Mouse (Mus musculus): ENCODE results near the gene Slc27a1. TPM values are rescaled to one million over a fixed set of nuclear protein-coding genes. Genes with fewer than 3 reads are reported as not detected.

The Slc27a1 gene
- polyA plus RNA-seq, 1 experiment = 85.4 TPM

GRCm38 (mm10) chr8:71566501-71566900 is 2.2 kb upstream of the Slc27a1 start, which contains the start of gene Nxnl1:
Gene Nxnl1 (minus strand): TSS chr8:71566601.
- Histone ChIP-seq H3K4me3 (ENCODE audit: insufficient read depth, low read length) (no peak within 1 kb of the TSS), H3K27ac (ENCODE audit: insufficient read depth, low read depth, low read length) (peak within 1 kb of the TSS; percentile 82; the same call in 1 of the 2 replicates), H3K4me1 (ENCODE audit: control insufficient read depth, insufficient read depth, low read length) (peaks cover 29% of the 10 kb centered on the region)
- TF ChIP-seq CTCF (IDR thresholded peaks at IDR 0.05; ENCODE audit: low read depth, low read length) (no peak), POLR2A (IDR thresholded peaks at IDR 0.05; ENCODE audit: borderline replicate concordance, low read depth, low read length) (no peak)

DNA sequence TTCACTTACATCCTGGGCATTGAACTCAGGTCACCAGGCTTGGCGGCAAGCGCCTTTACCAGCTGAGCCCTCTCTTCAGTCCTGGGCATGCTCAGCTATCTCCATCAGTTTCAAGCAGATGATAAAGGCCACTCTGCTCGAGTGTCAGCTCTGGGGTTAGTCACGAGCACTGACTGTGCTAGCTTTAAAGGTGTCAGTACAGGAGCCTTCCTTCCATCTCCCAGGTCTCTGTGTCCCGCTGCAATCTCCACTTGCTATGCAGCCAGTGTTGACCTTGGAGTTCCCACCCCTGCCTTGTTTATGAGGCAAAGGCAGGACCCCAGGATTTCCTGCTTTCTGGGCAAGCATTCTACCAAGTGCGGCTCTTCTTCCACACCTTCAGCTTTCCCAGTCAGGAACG is 1.1 kb upstream of the Slc27a1 start:
- no peak for TF ChIP-seq POLR2A (IDR thresholded peaks at IDR 0.05; ENCODE audit: borderline replicate concordance, low read depth, low read length)
- TF ChIP-seq CTCF (IDR thresholded peaks at IDR 0.05; ENCODE audit: low read depth, low read length) = no peak
- Histone ChIP-seq H3K4me3 (ENCODE audit: insufficient read depth, low read length) (no peak overlapping the region), H3K27ac (ENCODE audit: insufficient read depth, low read depth, low read length) (peak overlapping the region; percentile 82), H3K4me1 (ENCODE audit: control insufficient read depth, insufficient read depth, low read length) (peaks cover 29% of the 10 kb centered on the region)

DNA sequence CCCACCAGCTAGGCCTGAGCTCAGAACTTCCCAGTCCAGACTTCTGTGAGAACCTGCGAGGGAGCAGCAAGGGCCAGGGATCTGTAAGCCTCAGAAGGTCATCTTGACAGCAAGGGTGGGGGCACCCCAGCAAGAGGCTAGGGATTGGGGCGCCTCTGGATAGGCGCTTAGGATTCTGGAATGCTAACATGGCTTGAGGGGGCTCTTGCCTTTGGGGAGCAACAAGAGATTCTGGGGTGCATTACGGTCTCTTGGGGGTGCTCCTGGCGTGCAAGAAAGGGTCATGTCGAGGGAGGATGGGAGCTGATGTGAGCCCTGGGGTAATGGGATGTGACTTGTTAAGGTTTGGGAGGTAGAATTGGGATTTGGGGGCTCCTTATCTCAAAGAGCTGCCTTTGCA is 259 bp downstream of the Slc27a1 start:
- peaks cover 29% of the 10 kb centered on the region for H3K4me1 ChIP-seq (ENCODE audit: control insufficient read depth, insufficient read depth, low read length)
- H3K4me3 ChIP-seq (ENCODE audit: insufficient read depth, low read length) = peak overlapping the region; percentile 62
- TF ChIP-seq POLR2A (IDR thresholded peaks at IDR 0.05; ENCODE audit: borderline replicate concordance, low read depth, low read length) (no peak), CTCF (IDR thresholded peaks at IDR 0.05; ENCODE audit: low read depth, low read length) (no peak)
- peak overlapping the region; percentile 52 for H3K27ac ChIP-seq (ENCODE audit: insufficient read depth, low read depth, low read length)

DNA sequence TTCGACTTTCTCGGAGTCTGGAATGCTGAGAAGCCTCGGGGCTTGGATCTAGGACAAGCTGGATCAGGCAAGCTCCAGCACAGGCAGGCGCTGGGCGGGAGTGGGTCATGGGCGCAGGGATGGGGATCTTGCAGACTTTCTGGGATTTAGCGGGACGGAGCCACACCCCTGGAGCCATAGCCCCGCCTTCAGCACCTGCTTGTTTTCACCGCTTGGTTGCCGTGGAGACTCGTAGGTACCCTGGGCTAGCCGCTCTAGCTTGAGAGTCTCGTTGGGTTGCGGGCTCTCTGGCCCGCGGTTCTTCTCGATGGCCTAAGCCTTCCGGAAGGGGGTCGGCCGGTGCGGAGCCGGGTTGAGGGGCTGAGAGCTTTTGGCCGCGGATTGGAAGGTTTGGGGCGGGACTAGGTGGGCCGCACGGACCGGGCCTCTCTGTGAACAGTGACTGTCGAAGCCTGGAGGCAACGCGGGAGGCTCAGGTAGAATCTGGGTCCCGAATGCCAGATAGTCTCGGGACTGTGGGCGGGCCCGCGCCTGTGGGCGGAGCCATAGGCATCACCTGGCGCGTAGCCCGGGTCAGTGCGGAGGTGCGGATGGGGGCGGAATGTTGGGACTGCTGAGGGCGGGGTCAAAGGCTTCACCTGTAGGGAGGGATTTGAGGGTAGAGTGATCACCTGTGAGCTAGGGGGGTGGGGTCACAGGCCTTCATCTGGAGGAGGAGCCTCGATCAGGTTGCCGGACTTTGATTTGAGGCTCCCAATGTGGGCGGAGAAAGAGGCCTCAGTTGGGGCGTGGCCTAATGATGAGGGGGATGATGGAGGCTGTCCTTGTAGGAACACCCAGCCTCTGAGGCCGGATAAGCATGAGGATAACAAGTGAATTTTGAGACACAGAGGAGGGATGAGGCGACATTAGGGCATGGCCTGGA is 946 bp downstream of the Slc27a1 start:
- TF ChIP-seq POLR2A (IDR thresholded peaks at IDR 0.05; ENCODE audit: borderline replicate concordance, low read depth, low read length) = no peak
- TF ChIP-seq CTCF (IDR thresholded peaks at IDR 0.05; ENCODE audit: low read depth, low read length) = no peak
- peak overlapping the region; percentile 52 for H3K27ac ChIP-seq (ENCODE audit: insufficient read depth, low read depth, low read length)
- H3K4me3 ChIP-seq (ENCODE audit: insufficient read depth, low read length) = peak overlapping the region; percentile 62
- peaks cover 29% of the 10 kb centered on the region for H3K4me1 ChIP-seq (ENCODE audit: control insufficient read depth, insufficient read depth, low read length)

DNA sequence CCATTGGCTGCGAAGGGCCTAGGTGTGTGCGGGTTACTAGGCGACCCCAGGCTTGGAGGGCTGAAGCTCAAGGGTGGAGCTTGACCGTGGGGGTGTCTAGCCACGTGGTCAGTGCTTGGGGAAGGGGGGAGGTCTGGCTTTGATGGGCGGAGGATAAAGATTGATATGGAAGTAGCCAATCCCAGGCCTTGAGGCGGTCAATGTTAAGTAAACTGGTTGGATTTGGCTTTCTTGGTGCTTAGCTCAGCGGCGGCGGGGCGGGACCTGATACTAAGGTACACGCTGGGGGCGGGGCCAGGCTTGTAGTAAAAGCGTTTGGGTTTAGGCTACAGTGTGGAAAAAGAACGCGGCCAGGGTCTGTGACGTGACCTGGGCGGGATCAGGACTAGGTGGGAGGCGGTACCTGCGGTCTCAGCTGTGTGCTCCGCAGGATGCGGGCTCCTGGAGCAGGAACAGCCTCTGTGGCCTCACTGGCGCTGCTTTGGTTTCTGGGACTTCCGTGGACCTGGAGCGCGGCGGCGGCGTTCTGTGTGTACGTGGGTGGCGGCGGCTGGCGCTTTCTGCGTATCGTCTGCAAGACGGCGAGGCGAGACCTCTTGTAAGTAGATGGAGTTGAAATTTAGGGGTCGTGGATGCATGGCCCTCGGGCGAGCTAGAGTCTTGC is 1.7 kb downstream of the Slc27a1 start:
- Histone ChIP-seq H3K4me3 (ENCODE audit: insufficient read depth, low read length) (peak overlapping the region; percentile 78), H3K4me1 (ENCODE audit: control insufficient read depth, insufficient read depth, low read length) (peaks cover 29% of the 10 kb centered on the region), H3K27ac (ENCODE audit: insufficient read depth, low read depth, low read length) (peak overlapping the region; percentile 43)
- TF ChIP-seq CTCF (IDR thresholded peaks at IDR 0.05; ENCODE audit: low read depth, low read length) (no peak), POLR2A (IDR thresholded peaks at IDR 0.05; ENCODE audit: borderline replicate concordance, low read depth, low read length) (no peak)

DNA sequence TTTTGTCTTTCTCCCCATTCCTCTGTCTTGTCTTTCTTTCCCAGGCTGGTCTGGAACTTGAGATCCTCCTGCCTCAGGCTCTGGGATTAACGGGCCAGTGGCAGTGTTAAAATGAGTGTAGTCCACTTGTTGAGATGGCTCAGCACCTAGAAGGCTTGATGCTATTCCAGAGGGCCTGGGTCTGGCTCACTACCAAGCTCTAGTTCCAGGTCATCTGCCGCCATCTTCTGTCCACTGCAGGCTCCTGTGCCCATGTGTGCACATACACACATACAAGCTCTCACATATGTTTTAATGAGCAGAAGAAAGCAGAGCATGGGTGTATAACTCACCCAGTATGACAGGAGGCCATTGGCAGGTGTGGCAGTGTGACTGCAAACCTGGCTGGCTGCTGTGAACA is 3.4 kb downstream of the Slc27a1 start:
- H3K27ac ChIP-seq (ENCODE audit: insufficient read depth, low read depth, low read length) = no peak overlapping the region
- peaks cover 25% of the 10 kb centered on the region for H3K4me1 ChIP-seq (ENCODE audit: control insufficient read depth, insufficient read depth, low read length)
- no peak overlapping the region for H3K4me3 ChIP-seq (ENCODE audit: insufficient read depth, low read length)
- TF ChIP-seq CTCF (IDR thresholded peaks at IDR 0.05; ENCODE audit: low read depth, low read length) = no peak
- TF ChIP-seq POLR2A (IDR thresholded peaks at IDR 0.05; ENCODE audit: borderline replicate concordance, low read depth, low read length) = no peak

DNA sequence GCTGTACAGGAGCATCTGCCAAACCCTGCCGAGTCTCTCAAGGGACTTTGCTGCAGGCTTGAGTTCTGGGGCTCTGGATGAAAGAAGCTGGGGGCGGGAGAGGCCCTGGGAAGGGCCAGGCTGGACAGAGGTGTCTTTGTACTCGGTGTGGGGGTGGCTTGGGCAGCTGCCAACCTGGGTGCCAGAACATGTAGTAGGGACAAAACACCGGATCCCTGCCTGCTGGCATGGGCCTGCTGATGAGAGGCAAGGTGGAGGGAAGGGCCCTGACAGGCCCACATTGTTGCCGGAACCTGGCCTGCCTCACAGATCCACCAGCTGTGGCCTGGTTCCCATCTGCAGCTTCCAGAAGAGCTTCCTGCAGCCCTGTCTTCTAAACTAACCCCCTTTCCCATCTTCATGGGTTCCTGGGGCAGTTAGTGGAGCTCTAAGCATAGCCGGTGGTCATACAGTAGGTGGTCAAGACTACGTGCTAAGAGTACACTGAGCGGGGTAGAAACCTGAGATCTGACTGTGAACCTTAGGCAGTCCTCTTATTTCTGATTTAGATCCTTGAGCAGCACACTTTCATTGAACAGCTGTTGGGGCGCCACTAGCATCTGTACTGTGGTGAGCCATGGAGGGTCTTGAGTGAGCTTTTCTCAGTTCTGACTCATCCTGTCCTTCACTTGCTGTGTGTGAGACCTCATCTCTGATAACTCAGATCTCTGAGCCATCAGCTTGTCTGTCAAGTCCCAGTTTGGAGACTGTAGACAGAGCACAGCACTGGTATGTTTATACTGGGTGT is 4.4 kb downstream of the Slc27a1 start:
- peaks cover 25% of the 10 kb centered on the region for H3K4me1 ChIP-seq (ENCODE audit: control insufficient read depth, insufficient read depth, low read length)
- no peak overlapping the region for H3K4me3 ChIP-seq (ENCODE audit: insufficient read depth, low read length)
- TF ChIP-seq CTCF (IDR thresholded peaks at IDR 0.05; ENCODE audit: low read depth, low read length) = no peak
- no peak for TF ChIP-seq POLR2A (IDR thresholded peaks at IDR 0.05; ENCODE audit: borderline replicate concordance, low read depth, low read length)
- no peak overlapping the region for H3K27ac ChIP-seq (ENCODE audit: insufficient read depth, low read depth, low read length)

- Histone ChIP-seq H3K4me3 (ENCODE audit: insufficient read depth, low read length) (no peak overlapping the region), H3K27ac (ENCODE audit: insufficient read depth, low read depth, low read length) (no peak overlapping the region), H3K4me1 (ENCODE audit: control insufficient read depth, insufficient read depth, low read length) (peaks cover 26% of the 10 kb centered on the region)
- TF ChIP-seq POLR2A (IDR thresholded peaks at IDR 0.05; ENCODE audit: borderline replicate concordance, low read depth, low read length) = no peak
- TF ChIP-seq CTCF (IDR thresholded peaks at IDR 0.05; ENCODE audit: low read depth, low read length) = no peak
Measured at GRCm38 (mm10) chr8:71574426-71574825, 5.7 kb downstream of the Slc27a1 start.

DNA sequence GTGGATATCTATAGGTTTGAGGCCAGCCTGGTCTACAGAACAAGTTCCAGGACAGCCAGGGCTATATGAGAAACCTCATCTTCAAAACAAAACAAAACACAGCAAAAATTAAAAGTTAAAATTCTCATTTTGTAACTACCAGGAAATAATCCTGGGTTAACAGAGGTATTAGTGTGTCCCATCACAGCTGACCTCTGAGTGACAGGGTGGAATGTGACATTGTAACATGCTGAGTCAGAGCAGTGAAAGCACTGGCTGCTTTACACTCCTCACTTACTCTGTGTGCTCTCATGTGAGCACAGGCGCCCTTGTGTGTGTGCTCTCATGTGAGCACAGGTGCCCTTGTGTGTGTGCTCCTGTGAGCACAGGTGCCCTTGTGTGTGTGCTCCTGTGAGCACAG is 6.3 kb downstream of the Slc27a1 start:
- Histone ChIP-seq H3K4me1 (ENCODE audit: control insufficient read depth, insufficient read depth, low read length) (peaks cover 26% of the 10 kb centered on the region), H3K27ac (ENCODE audit: insufficient read depth, low read depth, low read length) (no peak overlapping the region), H3K4me3 (ENCODE audit: insufficient read depth, low read length) (no peak overlapping the region)
- TF ChIP-seq CTCF (IDR thresholded peaks at IDR 0.05; ENCODE audit: low read depth, low read length) (no peak), POLR2A (IDR thresholded peaks at IDR 0.05; ENCODE audit: borderline replicate concordance, low read depth, low read length) (no peak)

All from bone marrow macrophage, adult 2 months (primary cell).